Mouse (Mus musculus): ENCODE measurements at regions not wholly inside any gene's neighbourhood (a gene's known extent, or its start where the extent isn't known, plus 50 kb on each side); places are given as distances from the start of the nearest gene placed in this dataset.
"Not testable (repeated sequence)": the region's sequence is repeated elsewhere in the genome, so short reads cannot be mapped to it uniquely, and the experiment has no call there.

DNA sequence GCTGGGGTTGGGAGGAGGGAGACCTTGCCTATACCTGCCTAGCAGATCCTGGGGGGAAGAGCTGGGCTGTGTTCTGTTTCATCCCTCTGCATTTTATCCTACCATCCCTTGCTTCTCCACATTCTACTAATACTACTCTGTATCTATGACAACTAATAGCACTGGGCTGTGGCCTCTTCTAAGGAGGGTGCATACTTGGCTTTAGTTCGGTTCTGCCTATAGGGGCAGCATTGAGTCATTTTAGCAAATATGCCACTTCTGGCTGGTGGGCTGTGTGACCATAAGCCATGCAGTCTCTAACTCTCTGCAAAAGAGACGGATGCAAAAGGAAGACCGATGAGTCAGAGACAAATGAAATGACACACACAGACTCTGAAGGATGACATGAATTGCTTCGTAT, 66.2 kb upstream of the Col1a1 start:
- TF ChIP-seq CTCF (IDR thresholded peaks at IDR 0.05; ENCODE audit: low read depth), result peak; percentile 70
- not testable (repeated sequence) for TF ChIP-seq EP300 (optimal IDR thresholded peaks at IDR 0.05)
